Mouse (Mus musculus) brain, embryonic 14.5 days (tissue): ENCODE results near the gene Nudt3.

Source experiments
- CTCF ChIP-seq: fragments of 200-500 bp; IDR thresholded peaks from 2 replicates; pipeline ENCODE4 v1.5.1; 2012; ENCODE audit warnings: inconsistent platforms, mild to moderate bottlenecking, moderate library complexity, borderline replicate concordance; ENCODE audit not compliant: insufficient read depth, insufficient read length; ENCODE audit errors: extremely low read depth
- POLR2A ChIP-seq: fragments of 200-500 bp; IDR thresholded peaks from 2 replicates; pipeline ENCODE4 v1.6.1; 2012; ENCODE audit warnings: mild to moderate bottlenecking, inconsistent platforms, borderline replicate concordance; ENCODE audit not compliant: poor library complexity, insufficient read depth, insufficient read length, severe bottlenecking; ENCODE audit errors: extremely low read depth

DNA sequence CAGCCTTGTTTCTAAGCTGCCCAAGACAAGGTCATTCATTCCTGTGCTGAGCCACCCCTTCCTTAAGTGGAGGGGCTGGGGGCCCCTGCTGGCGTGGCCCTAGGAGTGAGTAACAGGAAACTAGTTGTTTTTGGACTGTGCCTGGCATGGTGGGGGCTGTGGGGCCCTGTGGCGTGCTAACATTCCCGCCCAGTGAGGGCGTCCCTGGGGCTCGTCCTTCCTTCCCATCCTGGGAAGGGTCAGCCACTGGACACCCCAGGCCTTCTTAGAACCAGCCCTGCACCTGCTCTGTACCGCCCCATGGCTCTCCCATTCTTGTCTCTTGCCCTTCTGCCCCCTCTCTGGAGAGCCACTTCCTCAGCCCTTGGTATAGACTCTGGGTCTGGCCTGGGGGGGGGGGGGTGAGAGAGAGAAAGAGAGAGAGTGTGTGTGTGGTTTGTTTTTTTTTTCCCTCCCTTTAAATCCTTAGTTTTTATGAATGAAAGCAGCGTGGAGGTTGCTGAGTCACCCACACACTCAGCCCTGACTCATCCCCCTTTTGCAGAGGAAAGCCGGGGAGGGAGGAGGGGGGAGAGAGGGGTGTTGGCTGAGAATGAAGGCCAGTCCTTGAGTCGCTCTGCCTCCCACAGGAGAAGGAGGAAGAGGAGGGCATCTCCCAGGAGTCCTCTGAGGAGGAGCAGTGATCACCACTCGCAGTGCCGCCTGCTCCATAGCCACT lies 61.3 kb downstream of the Nudt3 start:
- no peak for TF ChIP-seq POLR2A
- TF ChIP-seq CTCF: no peak
